ENCODE assay signal across 11 mouse cellular contexts in genomic region chr1:39947701-39948359, GRCm38 (mm10). TPM values are rescaled to one million over a fixed set of nuclear protein-coding genes. Genes with fewer than 3 reads are reported as not detected.
DNase-seq lines count a peak whose midpoint lies in the region; ATAC-seq lines count a peak whose summit lies in the region.
"Had no signal": no experiment of that assay in that cellular context is flagged by ENCODE, and none has a peak within 500 bp of the region (broad histone marks: within the 10 kb centered on the region; RNA-seq: fewer than 3 reads in every experiment).

No protein-coding gene starts in this region.

- H3K4me2 ChIP-seq in lung, embryonic 15.5 days = no peak overlapping the region
- H3K4me2 ChIP-seq in forebrain, embryonic 12.5 days = peak overlapping the region; percentile 27

- H3K9ac ChIP-seq in lung, embryonic 15.5 days = no peak overlapping the region
- H3K9ac ChIP-seq in forebrain, embryonic 12.5 days = no peak overlapping the region

- H3K4me3 ChIP-seq in lung, embryonic 15.5 days = no peak overlapping the region
- no peak overlapping the region for H3K4me3 ChIP-seq in forebrain, embryonic 12.5 days (replicated peaks)

- no peaks in the 10 kb centered on the region for H3K9me3 ChIP-seq in lung, embryonic 15.5 days
- no peaks in the 10 kb centered on the region for H3K9me3 ChIP-seq in forebrain, embryonic 12.5 days

- peaks cover 88% of the 10 kb centered on the region for H3K4me1 ChIP-seq in lung, embryonic 15.5 days
- peaks cover 93% of the 10 kb centered on the region for H3K4me1 ChIP-seq in forebrain, embryonic 12.5 days

- H3K27me3 ChIP-seq in lung, embryonic 15.5 days = no peaks in the 10 kb centered on the region
- no peaks in the 10 kb centered on the region for H3K27me3 ChIP-seq in forebrain, embryonic 12.5 days
- H3K27me3 ChIP-seq: Patski had no signal

- no peaks in the 10 kb centered on the region for H3K36me3 ChIP-seq in lung, embryonic 15.5 days
- no peaks in the 10 kb centered on the region for H3K36me3 ChIP-seq in forebrain, embryonic 12.5 days (replicated peaks)

- 55% methylated on average over 6 of the region's 6 CpGs for WGBS in lung, embryonic 15.5 days
- WGBS in forebrain, embryonic 12.5 days = 11% methylated on average over 6 of the region's 6 CpGs

- intact Hi-C loops in left cerebral cortex, postnatal 4 days (cut with DNase I) = no loop called here

- H3K27ac ChIP-seq in lung, embryonic 15.5 days = 0 out of 2 replicates have a peak overlapping the region, but pooled peaks have one; percentile 25
- H3K27ac ChIP-seq in forebrain, embryonic 12.5 days = peak overlapping the region; percentile 93

- no peak for DNase-seq in lung, postnatal 14 days
- peak; percentile 49 for DNase-seq in left cerebral cortex, postnatal 4 days
- DNase-seq in retina, embryonic 14.5 days (ENCODE audit: low spot score) = peak; percentile 53
- no peak for DNase-seq in kidney, postnatal 36 days
- DNase-seq in spleen, postnatal 14 days (ENCODE audit: low spot score in 2 of 2) = no peak
- DNase-seq: kidney, adult 18-20 months had no signal

- ATAC-seq in lung, embryonic 15.5 days (ENCODE audit: borderline replicate concordance, extremely low read depth, low FRiP score, low TSS enrichment) = no peak
- peak; percentile 81 for ATAC-seq in forebrain, embryonic 12.5 days (ENCODE audit: low FRiP score)
- no peak for ATAC-seq in activated CD4-positive, CD25-positive, alpha-beta regulatory T cell, adult 4 months
- ATAC-seq: lung, postnatal 0 days; Patski had no signal

RNA-seq across cellular contexts. Expression of gene Map4k4, which starts 47.1 kb away (rescaled TPM):
- polyA plus RNA-seq in lung, embryonic 15.5 days (2015; fragmentation: Nextera tagmentation; extraction: Ambion mirVana) = 30.9 and 39.5 TPM in 2 replicates
- polyA plus RNA-seq in forebrain, embryonic 12.5 days (2016; fragmentation: Nextera tagmentation; extraction: Ambion mirVana) = 55.9 and 73.9 TPM in 2 replicates
- 100 to 1,000 TPM; 374 to 381 TPM for total RNA-seq in left cerebral cortex, postnatal 4 days (2021)
- polyA plus RNA-seq in activated CD4-positive, CD25-positive, alpha-beta regulatory T cell, adult 4 months (2017; shearing (Covaris generic)) = 10 to 100 TPM; 23.8 to 33.8 TPM

Comparison
In these comparisons a context has a peak if more than half of its experiments do, and no peak if none do; other contexts are left out.
1. DNase-seq: peak in left cerebral cortex, postnatal 4 days (single experiment) and retina, embryonic 14.5 days (single experiment); none in lung, postnatal 14 days (single experiment), kidney, postnatal 36 days (0 of 2) and spleen, postnatal 14 days (0 of 2).